Mouse (Mus musculus): ENCODE measurements at regions not wholly inside any gene's neighbourhood (a gene's known extent, or its start where the extent isn't known, plus 50 kb on each side); places are given as distances from the start of the nearest gene placed in this dataset.

DNA sequence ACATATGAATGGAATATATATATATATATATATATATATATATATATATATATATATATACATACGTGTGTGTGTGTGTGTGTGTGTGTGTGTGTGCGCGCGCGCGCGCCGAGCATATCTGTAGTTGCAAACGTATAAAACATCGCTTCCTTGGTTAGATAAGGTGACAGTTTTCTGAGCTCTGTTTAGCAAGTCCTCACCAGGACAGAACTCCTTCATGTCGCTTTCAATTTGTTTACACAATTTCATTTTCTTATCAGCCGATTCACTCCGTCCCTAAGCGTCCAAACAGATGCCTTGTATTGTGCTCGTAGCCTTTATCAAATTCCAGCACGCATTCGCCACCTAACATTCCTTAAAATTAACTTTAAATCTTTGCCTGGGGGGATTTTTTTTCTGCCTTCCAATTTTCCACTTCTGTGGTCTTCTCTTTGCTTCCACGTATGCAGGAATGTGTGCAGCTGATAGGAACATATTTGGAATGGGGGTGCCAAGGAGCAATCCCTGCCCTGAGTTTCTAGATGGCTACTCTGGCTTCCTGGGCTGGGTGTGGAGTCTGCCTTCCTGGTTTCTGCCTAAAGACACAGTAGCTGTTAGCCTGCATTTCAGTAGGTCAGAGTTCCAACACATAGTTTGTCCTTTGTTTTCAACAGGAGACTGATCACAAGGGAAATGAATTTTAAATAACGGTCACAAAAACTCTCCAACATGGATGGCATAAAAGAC, 575.7 kb downstream of the Robo2 start:
- no peak for DNase-seq (ENCODE audit: low spot score in 2 of 2)

DNA sequence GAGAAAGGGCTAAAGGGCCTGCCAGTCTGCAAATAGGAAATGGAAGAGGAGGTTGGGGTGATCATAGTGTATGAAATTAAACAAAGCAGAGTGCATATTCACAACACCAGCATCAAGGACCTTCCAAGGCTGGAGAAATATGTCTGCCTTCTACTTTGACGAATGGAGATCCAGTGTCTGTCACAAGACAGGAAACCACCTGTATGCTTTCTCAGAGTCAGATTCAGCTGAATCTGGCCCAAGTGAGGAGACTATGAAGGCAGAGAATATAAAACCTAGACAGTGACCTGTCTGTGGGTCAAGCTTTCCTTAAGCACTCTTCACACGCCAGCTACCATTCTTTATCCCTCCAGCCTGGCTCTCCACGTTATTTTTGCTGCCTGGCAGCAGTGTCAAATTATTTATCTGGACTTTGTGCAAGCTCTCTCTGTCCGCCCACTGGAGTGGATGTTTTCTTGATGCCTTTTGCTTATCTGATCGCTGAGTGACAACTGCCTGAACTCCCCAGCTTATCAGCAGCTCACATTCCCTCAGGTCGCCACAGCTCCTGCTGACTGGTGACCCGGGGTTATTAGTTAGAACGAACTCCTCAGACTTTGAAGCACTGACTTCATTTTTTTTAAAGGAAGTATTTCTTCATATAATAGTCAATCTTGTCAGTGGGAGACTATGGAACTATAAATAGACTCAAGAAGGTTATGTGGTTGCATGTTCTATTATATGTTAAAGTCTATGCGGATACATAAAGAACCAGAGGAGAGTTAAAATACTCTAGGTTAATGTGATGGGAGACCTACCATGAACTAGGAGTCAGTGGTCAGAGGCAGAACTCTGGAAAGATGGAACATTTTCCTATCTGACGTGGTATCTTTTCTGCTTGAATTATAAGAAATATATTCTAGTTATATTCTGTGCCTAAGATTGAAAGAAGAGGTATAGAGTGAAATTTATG, 590.0 kb downstream of the Robo2 start:
- DNase-seq (ENCODE audit: low spot score in 2 of 2), result no peak

DNA sequence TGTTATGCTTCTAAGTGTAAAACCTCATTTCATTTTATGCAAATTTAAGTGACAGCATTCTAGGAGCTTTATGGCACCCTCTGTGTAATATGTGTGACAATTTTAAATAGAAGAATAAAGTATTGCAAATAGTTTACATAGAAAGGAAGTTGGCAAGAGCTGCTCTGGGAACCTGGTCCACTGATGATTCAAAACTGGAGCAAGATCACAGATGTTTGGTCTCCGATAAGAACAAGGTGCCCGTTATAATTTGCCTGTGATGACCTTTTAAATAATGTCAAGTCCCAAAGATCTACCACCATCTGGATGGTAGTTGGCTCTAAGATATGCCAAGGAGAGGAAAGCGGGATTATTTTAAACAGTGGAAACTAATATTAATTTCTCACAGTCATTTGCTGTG, 607.1 kb downstream of the Robo2 start:
- no peak for DNase-seq (ENCODE audit: low spot score in 2 of 2)

DNA sequence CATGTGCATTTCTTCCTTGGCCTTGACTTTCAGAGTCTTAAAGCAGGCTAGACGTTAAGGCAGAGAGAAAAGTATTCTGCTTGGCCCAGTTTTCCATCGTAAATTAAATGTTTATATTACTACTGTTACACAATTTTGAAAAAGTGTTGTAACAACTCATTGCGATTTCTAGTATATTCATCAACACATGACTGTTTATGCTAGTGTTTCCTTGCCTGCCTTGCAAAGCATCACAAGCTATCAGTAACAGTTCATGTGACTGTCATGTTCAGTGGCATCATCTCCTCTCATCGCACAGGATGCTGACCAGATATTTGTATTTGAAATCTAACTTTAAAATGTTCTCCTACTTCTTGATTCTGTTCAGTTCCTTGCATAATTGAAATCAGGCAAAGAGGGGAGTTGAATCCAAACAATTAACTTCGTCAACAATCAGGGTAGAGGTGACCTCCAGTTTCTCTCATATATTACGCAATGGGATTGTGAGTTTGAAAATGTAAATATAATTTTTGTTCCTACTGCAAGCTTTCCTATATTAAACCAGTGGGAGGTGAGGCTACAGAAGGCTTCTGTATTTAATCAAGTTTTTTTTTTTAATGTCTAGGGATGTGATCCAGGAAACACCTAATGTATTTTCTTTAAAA, 615.0 kb downstream of the Robo2 start:
- no peak for DNase-seq (ENCODE audit: low spot score in 2 of 2)

DNA sequence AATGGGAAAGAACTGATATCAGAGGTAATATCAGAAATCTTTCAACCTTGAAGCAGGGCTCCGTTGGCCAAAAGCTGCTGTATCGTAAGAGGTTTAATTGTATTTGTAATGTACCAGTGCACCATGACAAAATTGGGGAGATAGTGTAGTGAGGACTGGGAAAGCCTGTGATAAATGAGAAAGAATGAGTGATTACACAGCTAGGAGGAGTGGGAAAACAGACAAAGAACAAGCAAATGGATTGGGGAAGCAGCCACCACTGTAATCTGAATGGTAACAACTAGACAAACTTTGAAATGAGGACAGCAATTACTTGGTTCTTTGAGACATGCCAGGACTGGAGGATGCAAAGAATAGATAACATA, 626.6 kb downstream of the Robo2 start:
- DNase-seq (ENCODE audit: low spot score in 2 of 2), result no peak

DNA sequence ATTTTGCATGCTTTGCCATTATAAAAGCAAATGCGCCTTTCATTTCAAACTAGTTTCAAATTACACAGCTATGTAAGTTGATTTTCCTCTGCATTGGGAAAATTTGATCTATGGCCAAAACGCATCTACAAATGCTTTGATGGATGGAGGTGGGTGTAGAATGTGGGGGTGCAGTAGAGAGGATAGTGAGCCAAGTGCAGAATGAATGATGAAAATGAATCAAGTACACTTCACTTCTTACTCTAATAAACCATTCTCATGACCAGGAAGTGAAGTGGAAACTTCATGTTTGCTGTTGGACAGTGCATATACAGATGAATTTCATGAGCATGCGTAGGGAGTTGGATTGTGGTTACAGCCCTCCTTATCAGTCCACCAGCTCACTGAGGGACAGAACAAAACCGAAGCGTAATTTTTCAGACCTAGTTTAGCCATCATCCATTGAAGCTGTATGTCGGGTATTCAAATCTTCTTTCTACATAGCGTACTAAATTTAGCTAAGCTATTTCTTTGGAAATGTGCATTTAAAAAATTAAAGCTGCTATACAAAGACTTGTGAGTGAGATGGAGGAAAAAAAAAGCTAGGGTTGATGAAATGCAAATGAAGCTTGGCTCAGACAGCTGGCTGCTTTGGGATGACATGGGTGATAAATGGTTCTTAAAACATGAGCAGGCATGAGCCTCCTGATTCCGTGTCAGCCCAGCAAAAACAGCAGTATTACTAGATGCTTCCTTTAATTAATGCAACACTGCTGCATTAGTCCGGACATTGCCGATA, 627.1 kb downstream of the Robo2 start:
- no peak for DNase-seq (ENCODE audit: low spot score in 2 of 2)

DNA sequence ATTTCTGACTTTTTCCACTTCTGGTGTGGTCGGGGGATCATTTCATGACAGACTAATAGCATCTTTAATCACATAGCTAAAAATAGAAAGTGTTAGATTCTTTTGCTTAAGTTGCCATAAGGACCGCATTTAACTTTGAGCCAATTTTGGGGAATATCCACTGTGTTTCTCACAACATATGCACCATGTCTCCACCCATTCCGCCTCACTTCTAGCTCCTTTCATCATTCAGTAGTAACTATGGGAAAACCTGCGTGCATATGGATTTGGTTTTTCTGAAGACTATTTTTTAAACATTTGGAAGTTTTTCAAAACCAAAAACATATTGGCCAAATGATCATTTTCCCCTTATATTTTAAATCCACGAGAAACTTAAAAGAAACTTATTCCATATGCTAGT, 639.2 kb downstream of the Robo2 start:
- DNase-seq (ENCODE audit: low spot score in 2 of 2), result no peak

DNA sequence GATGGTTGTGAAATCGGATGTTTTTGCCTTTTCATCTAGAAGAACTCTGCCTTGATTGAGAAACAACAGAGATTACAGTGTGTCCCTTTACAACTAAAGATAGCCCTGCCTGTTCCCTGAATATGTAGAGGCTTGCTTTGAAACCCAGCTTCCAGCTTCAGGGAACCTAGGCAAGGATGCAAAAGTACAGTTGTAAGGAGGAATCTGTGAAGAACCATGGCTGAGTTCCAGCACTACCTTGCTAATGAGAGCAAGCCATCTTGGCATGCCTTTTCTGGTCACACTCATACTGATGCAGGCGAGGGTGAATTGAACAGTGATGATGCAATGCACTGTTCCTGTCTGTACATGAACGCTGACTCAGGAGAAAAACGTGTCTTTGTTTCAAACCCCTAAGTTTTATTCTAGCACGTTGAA, 641.2 kb downstream of the Robo2 start:
- no peak for DNase-seq (ENCODE audit: low spot score in 2 of 2)

DNA sequence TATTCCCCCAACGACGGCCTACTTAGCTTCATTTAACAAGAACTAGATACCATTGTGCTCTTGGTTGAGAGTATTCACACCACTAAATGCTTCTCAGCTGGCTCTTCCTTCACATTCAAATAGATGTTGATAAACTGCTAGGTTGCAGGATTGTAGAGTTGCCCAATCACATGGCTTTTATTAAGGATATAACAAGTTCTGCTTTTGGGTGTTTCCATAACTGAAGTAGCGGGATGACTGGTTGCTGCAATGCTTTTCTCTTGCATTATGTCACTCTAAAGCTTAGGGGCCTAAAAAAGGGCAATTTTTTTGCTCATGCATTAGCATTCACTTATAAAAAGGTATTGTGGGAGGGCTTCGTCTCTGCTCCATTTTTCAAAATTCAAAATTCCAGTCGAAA, 641.9 kb downstream of the Robo2 start:
- DNase-seq (ENCODE audit: low spot score in 2 of 2), result no peak

DNA sequence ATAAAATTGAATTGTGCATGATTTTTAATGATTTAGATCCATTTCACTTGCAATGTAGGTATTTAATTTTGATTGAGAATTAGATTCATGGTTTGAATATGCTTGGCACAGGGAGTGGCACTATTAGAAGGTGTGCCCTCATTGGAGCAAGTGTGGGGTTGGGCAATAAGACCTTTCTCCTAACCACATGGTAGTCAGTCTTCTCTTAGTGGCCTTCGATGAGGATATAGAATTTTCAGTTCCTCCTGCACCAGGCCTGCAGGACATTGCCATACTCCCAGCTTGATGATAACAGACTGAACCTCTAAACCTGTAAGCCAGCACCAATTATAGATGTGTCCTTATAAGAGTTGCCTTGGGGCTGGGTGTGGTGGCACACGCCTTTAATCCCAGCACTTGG, 642.9 kb downstream of the Robo2 start:
- DNase-seq (ENCODE audit: low spot score in 2 of 2), result no peak

DNA sequence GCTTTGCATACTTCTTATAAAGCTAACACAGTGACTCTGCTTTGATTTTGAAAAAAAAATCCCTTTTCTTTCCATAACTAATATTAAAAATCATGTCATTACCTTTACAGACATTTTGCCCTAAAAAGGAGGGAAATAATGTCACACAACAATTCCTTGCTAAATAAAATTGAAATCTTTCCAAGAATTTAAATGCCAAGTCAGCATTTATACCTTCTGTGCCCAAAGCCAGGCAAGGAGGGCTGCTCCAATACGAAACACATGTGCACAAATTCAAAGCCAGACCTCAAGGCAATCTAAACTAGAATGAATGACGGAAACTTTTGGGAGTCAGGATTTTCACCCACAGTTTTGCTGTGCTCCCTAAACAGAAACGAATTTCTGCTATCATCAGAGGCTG, 646.4 kb downstream of the Robo2 start:
- no peak for DNase-seq (ENCODE audit: low spot score in 2 of 2)

DNA sequence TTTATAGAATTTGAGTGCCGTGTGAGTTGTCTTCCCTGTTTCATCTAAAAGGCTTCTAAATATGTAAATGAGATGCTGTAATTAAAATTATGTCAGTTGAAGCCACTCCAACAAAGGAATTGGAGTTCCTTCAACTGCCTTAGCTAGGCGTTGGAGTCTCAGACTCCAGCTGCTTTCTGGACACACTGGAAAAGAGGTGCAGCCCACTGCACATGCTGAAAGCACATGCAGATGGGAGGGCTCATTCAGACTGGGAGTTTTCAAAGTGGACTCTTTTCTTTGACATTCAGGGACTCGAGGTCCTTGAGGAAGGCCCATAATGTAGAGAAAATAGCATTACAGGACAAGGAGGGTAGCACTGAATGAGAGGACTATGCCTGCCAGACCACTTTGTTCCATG, 650.7 kb downstream of the Robo2 start:
- DNase-seq (ENCODE audit: low spot score in 2 of 2), result no peak

DNA sequence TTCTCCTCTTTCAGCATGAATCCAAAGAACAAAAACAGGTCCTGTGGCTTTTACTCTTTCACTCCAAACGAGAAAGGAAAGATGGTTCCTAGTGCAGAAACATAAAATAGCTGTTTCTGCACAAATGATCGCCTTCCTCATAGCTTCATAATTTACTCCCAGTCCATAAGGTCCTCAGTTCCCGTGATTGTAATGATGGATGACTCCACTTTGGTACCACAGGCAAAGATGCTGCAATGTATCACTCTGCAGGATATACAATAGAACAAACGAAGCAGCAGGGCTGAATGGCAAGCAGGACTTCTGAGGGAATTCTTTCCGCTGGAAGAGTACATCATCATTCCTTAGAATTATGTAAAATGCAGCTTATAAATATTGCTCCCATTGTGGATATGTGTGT, 652.8 kb downstream of the Robo2 start:
- DNase-seq (ENCODE audit: low spot score in 2 of 2), result no peak

DNA sequence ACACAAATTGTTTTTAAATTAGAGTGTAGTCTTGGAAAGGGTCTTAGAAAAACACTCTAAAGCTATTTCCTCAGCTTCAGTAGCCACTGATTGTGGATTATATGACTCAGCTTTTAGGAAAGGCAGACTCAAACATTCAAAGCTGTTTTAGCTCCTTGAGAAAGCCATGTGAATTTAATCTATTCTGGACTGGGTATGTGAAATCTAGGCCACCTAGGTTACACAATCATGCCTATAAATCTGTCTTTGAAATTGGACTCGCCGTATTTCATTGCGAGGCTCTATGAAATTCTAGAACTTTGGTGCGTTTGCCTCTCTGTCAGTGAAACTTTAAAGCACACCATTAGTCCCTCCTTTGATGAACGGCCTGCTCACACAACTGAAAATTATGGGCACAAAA, 657.3 kb downstream of the Robo2 start:
- no peak for DNase-seq (ENCODE audit: low spot score in 2 of 2)

DNA sequence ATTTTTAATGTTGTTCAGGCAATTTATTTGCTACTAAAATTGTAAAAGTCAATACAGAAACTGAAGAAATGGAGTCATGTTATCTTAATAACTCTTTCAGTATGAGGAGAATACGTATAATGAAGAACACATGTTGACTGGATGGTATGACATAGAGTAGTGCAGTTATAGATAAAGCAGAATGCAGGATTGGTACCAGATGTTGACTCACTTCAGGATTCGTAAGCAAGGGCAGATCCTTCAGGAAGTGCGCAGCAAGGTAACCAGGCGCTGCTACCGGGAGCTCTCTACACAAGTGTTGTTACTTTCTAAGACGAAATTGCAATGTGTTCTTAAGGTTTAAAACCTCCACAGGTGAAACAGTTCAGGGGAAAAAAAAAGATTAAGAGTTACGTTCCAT, 683.3 kb downstream of the Robo2 start:
- DNase-seq (ENCODE audit: low spot score in 2 of 2), result no peak

DNA sequence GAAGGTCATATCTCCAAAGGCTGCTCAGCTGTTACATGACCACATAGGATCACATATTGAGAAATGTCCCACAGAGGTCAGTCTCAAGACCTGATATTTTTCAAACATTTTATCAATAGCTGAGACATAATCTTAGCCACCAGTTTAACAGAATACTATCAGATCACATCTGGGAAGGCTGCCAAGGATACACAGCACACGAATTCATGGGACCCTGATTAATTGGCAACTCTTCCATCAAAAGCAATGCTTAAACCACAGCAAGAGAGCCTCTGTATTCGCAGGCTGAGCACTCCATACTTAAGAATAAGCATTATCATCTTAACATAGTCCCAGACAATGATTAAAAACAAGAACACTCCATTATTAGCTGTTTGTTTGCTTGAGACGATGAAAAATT, 691.9 kb downstream of the Robo2 start:
- DNase-seq (ENCODE audit: low spot score in 2 of 2), result no peak

DNA sequence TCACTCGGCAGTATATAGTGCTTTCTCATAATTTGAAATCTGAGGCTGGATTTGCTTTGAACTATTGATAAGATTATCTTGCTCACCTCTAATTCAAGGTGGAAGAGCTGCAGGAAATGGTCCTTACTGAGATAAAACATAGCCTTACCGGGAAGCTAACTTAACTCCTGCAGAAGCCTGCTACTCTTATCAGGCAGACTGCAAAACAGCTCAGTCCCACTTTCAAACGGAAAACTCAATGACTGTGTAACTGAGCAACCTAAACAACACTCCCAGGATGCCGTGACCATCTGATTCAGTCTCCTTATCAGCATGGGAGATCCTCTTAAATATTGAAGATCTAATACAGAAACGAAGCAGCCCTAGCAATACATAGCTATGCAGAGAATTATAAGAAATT, 695.3 kb downstream of the Robo2 start:
- DNase-seq (ENCODE audit: low spot score in 2 of 2), result no peak

DNA sequence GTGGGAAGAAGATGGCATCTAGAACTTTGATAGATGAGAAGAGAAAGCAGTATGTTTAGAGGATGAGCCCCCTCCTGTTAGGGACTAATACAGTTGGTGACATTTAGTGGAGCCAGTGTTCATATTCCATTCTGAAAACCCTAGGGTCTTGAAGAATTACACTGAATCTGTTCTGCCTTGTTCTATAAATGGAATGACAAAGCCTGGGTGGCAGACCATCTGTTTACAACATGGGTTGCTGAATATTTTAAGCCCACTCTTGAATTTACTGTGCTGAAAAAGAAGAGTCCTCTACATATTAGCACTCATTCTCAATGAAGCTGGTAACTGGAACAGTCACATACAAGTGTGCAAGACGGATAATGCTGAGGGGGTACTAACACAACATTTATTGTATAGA, 704.6 kb downstream of the Robo2 start:
- no peak for DNase-seq (ENCODE audit: low spot score in 2 of 2)

DNA sequence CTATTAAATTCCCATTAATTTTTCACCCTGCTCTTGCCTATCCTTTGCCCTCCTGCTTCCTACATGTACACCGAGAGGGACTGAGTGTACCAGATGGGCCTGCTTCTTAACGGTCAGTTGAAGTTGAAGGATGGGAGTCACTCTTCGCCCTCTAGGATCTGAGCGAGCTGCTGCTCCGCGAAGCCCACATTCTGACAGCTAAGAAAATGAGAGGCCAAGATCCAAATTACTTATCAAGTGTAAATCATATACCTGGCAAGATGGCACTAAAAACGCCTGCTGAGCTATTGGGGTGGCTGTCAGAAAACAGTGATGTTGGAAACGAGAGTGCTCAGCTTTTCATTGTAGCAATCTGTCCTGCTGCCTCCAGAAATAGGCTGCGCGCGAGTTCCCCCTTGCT, 722.4 kb downstream of the Robo2 start:
- DNase-seq (ENCODE audit: low spot score in 2 of 2), result no peak

DNA sequence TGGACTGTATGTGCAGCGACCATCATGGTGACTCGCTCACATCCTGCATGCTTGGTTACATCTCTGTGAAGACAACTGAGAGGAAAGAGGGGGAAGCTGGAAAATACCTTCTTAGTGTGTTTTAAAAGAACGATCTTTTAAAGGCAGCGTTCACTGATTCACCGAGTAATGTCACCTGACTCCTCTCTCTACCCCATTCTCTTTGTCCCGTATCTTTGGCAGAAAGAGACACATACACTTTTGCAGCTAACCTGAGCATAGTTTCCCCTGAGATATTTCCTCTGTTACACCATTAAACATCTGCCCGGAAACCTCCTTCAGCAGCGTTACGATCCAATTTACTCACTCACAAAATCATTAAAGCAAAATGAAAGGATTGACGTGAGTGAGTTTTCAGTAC, 731.8 kb downstream of the Robo2 start:
- DNase-seq (ENCODE audit: low spot score in 2 of 2), result no peak

DNA sequence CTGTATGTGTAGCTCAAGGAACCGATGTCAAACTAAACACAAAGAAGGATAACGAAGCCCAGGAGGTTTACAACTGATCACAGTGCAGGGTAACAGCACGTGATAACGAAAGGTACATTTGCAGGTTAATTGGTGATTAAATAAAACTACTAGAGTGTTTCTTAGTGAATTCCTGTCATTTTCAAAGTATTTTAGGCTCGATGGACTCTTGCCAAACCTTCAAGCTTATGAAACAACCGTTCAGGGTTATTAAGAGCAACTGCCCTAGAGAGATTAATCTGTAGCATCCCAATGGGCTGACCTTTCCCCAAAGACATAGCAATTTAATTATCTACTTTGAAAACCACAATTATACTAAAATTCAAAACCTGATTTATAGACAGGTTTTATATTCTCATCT, 741.1 kb downstream of the Robo2 start:
- DNase-seq (ENCODE audit: low spot score in 2 of 2), result no peak
